Mouse (Mus musculus) urinary bladder, adult 18-20 months (tissue): ENCODE measurements around the gene Epb41l4b.

ENCODE experiments used
- DNase-seq, 2 experiments: peaks; one replicate each; pipeline ENCODE4 v3.0.0; 2022; ENCODE audit warnings: low spot score in 2 of 2, mixed read lengths in 2 of 2

The Epb41l4b gene

GRCm38 (mm10) chr4:57015032-57015431 is 128.2 kb downstream of the Epb41l4b start:
- no peak for DNase-seq

DNA sequence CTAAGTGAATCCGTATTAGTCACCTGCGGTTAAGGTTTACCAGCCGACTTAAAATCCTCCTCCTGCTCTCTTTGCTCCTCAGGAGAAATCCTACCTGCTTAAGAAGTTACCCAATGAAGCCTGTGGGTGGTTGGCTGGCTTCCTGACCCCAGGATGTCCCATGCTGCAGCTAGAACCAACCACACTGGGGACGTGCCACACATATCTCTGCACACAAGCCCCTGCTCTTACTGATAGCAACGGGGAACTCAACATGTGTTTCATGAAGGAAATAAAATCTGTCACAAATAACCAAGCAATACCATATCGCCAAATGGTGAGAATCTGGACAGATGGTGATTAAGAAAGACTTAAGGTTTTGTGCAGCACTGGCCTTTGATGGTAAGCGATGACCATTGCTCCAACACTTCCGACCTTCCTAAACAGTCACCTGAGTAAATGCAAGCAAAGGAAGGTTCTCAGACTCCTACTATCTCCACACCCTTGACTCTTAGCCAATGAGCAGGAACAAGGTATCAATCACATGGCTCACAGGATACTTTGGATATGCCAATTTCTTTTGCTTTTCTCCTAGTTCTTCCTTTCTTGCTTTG is 131.7 kb downstream of the Epb41l4b start:
- DNase-seq: no peak

GRCm38 (mm10) chr4:57010919-57011318 is 132.3 kb downstream of the Epb41l4b start:
- DNase-seq: no peak

DNA sequence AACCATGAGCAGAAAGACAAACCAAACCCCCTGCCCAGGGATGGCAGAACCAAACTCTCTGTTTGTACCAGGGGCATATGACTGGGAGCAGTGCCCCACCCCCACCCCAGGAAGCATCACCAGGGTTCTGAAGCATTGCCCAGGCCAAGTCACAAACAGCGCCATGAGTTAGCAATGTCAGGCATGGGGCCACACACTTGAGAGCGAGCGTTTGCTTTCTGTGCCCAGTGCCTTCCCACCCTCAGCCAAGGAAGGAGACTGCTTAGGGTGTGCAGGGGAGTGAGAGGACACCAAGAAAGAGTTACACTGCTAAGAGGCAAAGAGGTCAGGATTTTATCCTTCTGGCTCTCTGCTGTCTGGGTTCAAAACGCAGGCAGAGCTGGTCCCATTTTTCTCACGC is 132.8 kb downstream of the Epb41l4b start:
- DNase-seq: no peak

DNA sequence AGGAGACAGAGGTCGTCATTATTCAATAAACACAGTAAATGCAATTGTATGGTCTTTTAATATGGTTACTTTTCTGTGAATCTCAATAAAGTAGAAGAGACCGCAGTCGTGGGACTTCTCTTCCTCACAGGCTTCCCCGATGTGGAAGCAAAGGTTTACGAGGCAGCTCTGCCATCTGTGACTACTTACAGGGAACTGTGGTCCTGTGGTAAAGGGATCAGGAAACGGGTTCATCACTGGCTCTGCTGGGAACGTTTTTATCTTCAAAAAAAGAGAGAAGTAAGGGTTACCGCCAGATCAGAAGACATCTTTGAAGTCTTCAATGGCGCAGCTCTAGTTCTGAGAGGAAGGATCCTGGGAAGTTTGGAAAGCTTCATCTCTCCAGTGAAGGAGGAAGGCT is 135.5 kb downstream of the Epb41l4b start:
- DNase-seq: no peak

DNA sequence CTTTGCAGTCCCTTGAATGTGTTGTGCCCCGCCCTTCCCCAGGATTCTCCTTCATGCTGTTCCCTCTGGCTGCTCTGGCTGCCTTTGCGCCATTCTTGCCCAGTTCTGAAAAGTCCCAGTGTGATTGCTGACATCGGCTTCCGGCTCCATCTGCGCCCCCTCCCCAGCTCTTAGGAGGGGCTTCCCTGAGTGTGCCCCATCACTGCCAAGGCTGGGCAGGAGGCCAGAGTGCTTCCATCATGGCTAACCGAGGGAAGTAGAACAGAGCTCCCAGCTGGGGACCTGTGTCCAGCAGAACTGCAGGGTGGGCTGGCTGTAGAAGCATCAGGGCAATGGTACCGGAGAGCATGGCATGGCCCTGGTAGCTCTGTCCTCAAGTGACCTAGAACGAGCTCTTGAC is 138.2 kb downstream of the Epb41l4b start:
- DNase-seq: no peak

DNA sequence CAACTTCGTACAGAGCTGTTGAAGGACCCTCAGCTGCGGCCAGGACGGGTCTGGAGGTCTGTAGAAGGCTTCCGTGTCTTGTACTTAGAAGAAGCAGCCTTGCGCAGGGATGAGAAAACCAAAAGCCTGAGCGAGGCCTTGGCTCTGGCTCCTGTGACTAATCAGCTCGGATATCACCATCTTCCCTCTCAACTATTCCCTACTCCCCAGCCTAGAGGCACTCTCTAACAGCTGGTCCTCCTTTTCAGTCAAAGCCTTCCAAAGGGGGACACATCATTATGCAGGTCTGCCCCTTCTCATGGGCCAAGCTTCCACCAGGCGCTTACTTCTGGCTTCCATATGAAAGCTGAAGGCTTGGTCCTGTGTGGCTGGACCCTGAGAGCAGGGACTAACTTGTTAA is 139.4 kb downstream of the Epb41l4b start:
- DNase-seq: no peak

DNA sequence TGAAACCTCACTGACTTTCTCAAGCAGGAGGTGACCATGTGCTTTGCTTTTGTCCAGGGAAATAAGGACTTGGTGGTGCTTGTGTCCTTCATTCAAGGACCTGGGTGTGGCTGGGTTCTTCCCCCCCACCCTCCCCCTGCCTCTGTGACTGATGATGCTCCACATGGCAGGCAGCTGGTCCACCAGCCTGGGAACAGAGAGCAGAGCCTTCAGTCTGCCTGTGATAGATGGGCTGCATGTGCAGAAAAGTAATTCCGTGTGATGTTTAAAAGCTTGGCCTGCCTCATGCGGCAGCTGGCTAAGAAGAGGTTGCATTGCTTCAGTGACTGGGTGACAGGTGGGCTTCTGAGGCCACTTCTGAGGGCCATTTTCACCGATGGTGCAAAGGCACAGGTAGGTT is 140.5 kb downstream of the Epb41l4b start:
- DNase-seq: no peak

DNA sequence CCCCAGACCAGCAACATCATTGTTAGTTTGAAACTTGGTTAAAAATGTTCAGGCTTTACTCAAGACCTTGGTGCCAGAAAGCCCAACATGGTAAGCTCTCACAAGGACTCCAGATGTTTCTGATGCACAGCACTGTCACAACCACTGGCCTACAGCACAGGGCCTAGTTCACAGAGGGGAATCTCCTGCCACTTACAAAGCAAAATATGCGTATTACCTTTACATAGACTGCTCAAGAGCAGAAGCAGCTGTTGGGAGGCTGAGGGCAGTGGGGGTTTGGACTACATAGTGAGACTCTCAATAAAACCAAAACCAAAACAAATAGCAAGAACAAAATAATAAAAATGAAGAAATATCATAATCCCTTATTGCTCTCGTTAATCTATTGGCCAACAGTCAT is 141.8 kb downstream of the Epb41l4b start:
- no peak for DNase-seq

- DNase-seq: no peak
Observed at GRCm38 (mm10) chr4:56993331-56993730, 149.9 kb downstream of the Epb41l4b start.

GRCm38 (mm10) chr4:56991951-56992350 is 151.3 kb downstream of the Epb41l4b start:
- DNase-seq: no peak

- DNase-seq: no peak
Observed at GRCm38 (mm10) chr4:56990215-56990584, 153.0 kb downstream of the Epb41l4b start, which contains the start of gene Frrs1l. TSS of gene Frrs1l (minus strand) at chr4:56990391.

DNA sequence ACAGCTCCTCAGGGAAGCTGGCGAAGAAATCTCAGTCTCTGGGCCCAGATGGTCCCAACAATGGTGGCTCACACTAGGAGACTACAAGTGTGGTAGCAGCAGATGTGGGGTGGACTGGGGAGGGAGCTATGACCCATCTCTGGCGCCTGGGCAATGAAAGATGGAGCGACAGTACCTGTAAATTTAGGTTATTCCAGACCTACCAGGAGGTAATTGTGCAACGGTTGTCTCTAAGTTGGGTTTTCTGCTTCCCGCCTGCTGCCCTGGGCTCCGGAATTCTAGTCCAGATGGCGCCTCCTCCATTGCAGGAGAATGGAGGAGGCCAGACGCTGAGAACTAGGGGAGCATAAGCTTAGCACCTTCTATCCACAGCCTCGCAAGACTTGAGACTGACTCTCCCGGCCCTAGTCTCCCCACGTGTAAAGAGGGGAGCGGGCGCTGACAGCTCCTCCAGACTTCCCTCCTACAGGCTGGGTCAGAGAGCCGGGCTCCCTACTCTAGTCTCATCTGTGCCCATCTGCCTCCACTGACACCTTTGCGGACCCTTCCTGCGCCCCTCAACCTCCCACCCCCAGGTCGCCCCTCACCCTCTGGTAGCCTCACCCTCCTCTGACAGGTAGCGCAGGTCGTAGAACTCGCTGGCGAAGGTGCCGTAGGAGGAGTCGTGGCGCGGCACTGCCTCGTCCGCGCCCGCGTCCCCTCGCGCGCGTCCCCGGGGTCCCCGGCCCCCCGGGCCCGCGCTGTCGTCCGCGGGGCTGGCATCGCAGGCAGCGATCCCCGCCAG is 153.6 kb downstream of the Epb41l4b start:
- no peak for DNase-seq

- no peak for DNase-seq
Observed at GRCm38 (mm10) chr4:56965586-56966179, 177.6 kb downstream of the Epb41l4b start.

- no peak for DNase-seq
Observed at GRCm38 (mm10) chr4:56963687-56964086, 179.6 kb downstream of the Epb41l4b start.

GRCm38 (mm10) chr4:56961320-56961925 is 181.8 kb downstream of the Epb41l4b start:
- no peak for DNase-seq

GRCm38 (mm10) chr4:56957518-56957917 is 185.7 kb downstream of the Epb41l4b start:
- no peak for DNase-seq

DNA sequence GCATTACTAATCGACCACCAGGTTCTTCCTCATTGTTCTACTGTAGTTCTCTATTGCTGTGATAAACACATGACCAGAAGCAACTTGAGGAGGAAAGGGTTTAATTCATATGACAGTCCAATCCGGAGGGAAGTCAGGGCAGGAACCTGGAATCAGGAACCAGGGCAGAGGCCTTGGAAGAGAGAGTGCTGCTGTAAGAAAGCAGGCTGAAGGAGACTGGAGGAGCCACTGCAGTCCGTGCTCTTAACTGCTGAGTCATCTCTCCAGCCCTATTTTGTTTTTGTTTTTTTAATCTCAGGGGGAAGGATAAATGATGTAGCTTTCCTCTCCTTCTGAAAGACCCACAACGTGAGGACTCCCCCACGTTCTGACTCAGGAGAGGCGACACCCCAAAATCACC is 190.0 kb downstream of the Epb41l4b start:
- DNase-seq: no peak

DNA sequence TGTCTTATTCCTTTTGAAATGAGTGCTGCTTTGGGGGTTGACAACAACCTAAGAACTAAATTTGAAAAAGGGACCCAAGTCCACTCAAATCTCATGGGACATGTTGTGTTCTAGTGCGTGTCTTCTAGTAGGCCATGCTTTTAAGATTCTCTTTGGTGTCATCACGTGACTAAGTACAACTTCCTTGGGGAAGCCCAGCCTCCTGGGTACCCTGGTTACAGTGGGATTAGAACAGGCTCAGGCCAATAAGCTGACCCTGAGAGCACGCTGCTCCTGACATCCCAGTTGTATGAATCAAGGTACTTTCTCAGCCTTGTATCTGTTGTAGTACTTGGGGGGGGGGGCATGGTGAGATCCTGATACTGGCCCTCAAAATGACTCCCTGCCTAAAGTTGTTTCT is 191.5 kb downstream of the Epb41l4b start:
- no peak for DNase-seq

DNA sequence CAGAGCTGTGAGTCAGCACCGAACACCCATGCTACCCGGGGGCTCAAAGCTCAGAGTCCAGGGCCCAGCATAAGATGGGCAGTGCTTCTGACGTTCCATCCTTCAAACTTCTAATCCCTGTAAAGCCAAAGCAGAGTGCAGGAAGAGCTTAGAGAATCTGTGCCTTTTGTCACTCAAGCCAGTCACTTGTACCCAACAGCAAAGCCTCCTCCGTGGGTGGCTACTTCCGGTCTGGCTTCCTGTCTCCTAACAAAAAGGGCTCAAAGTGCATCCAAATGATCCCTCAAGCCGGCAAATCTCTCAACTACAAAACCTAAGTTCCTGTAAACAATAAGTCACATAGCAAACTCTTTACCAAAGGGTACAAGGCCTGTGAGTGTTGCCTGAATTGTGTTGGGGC is 193.7 kb downstream of the Epb41l4b start:
- no peak for DNase-seq

GRCm38 (mm10) chr4:56946641-56947640 is 196.3 kb downstream of the Epb41l4b start, which contains the start of gene Tmem245:
TSS of gene Tmem245 (minus strand) at chr4:56947437.
- DNase-seq: peak; percentile 91 to 92
